Mouse (Mus musculus) lung, postnatal 0 days (tissue): ENCODE measurements around the gene Zfp629.

Experiments
- CTCF ChIP-seq: IDR thresholded peaks from 2 replicates; pipeline ENCODE4 v1.5.1; 2016; ENCODE audit warnings: antibody characterized with exemption, mild to moderate bottlenecking
- EP300 ChIP-seq: IDR thresholded peaks from 2 replicates; pipeline ENCODE4 v1.6.1; 2016; ENCODE audit warnings: antibody characterized with exemption, mild to moderate bottlenecking, control low read depth

- no peak for TF ChIP-seq EP300
- TF ChIP-seq CTCF: no peak
Measured at GRCm38 (mm10) chr7:127586149-127586548, 29.4 kb downstream of the Zfp629 start.
